Mouse (Mus musculus): ENCODE measurements around the gene Flot1. TPM values are rescaled to one million over a fixed set of nuclear protein-coding genes. Genes with fewer than 3 reads are reported as not detected.

Gene Flot1
- polyA plus RNA-seq, 1 experiment from 2014 or later, result 121 TPM

GRCm38 (mm10) chr17:35829737-35830136 is 6.7 kb downstream of the Flot1 start:
- Histone ChIP-seq H3K4me3 (ENCODE audit: low read depth, low read length) (no peak overlapping the region), H3K9me3 (ENCODE audit: control insufficient read depth, low read length) (no peaks in the 10 kb centered on the region), H3K36me3 (ENCODE audit: control insufficient read depth, insufficient read depth, low read length) (peaks cover 36% of the 10 kb centered on the region), H3K9ac (replicated peaks; ENCODE audit: low read depth, low read length) (no peak overlapping the region), H3K27me3 (ENCODE audit: control insufficient read depth, insufficient read depth, low read length) (no peaks in the 10 kb centered on the region), H3K4me1 (ENCODE audit: control insufficient read depth, insufficient read depth, low read length) (peaks cover 16% of the 10 kb centered on the region), H3K4me2 (ENCODE audit: low read depth, low read length) (no peak overlapping the region), H3K27ac (ENCODE audit: low read depth, low read length) (no peak overlapping the region)
- ATAC-seq (ENCODE audit: low read depth), result peak; percentile 58; the same call in 1 of the 2 replicates
- WGBS, result 3% methylated on average over 21 of the region's 21 CpGs

GRCm38 (mm10) chr17:35832400-35833238 is 9.6 kb downstream of the Flot1 start:
- H3K27ac ChIP-seq (ENCODE audit: low read depth, low read length), result no peak overlapping the region
- peaks cover 30% of the 10 kb centered on the region for H3K4me1 ChIP-seq (ENCODE audit: control insufficient read depth, insufficient read depth, low read length)
- H3K27me3 ChIP-seq (ENCODE audit: control insufficient read depth, insufficient read depth, low read length), result no peaks in the 10 kb centered on the region
- H3K36me3 ChIP-seq (ENCODE audit: control insufficient read depth, insufficient read depth, low read length), result peaks cover 45% of the 10 kb centered on the region
- H3K4me2 ChIP-seq (ENCODE audit: low read depth, low read length), result no peak overlapping the region
- no peak for ATAC-seq (ENCODE audit: low read depth)
- no peak overlapping the region for H3K9ac ChIP-seq (replicated peaks; ENCODE audit: low read depth, low read length)
- WGBS, result 60% methylated on average over 8 of the region's 8 CpGs
- H3K4me3 ChIP-seq (ENCODE audit: low read depth, low read length), result no peak overlapping the region
- no peaks in the 10 kb centered on the region for H3K9me3 ChIP-seq (ENCODE audit: control insufficient read depth, low read length)

- Histone ChIP-seq H3K36me3 (ENCODE audit: control insufficient read depth, insufficient read depth, low read length) (peaks cover 42% of the 10 kb centered on the region), H3K27me3 (ENCODE audit: control insufficient read depth, insufficient read depth, low read length) (no peaks in the 10 kb centered on the region), H3K4me3 (ENCODE audit: low read depth, low read length) (no peak overlapping the region), H3K27ac (ENCODE audit: low read depth, low read length) (no peak overlapping the region), H3K4me1 (ENCODE audit: control insufficient read depth, insufficient read depth, low read length) (peaks cover 30% of the 10 kb centered on the region), H3K9ac (replicated peaks; ENCODE audit: low read depth, low read length) (no peak overlapping the region), H3K4me2 (ENCODE audit: low read depth, low read length) (no peak overlapping the region), H3K9me3 (ENCODE audit: control insufficient read depth, low read length) (no peaks in the 10 kb centered on the region)
- ATAC-seq (ENCODE audit: low read depth), result no peak
- WGBS, result 19% methylated on average over 5 of the region's 5 CpGs
Measured at GRCm38 (mm10) chr17:35833239-35833751, 10.3 kb downstream of the Flot1 start.

GRCm38 (mm10) chr17:35833894-35834293 is 10.9 kb downstream of the Flot1 start:
- Histone ChIP-seq H3K4me1 (ENCODE audit: control insufficient read depth, insufficient read depth, low read length) (peaks cover 30% of the 10 kb centered on the region), H3K27me3 (ENCODE audit: control insufficient read depth, insufficient read depth, low read length) (no peaks in the 10 kb centered on the region), H3K9me3 (ENCODE audit: control insufficient read depth, low read length) (no peaks in the 10 kb centered on the region), H3K27ac (ENCODE audit: low read depth, low read length) (no peak overlapping the region), H3K4me3 (ENCODE audit: low read depth, low read length) (peak overlapping the region; percentile 5; the same call in 1 of the 2 replicates), H3K9ac (replicated peaks; ENCODE audit: low read depth, low read length) (no peak overlapping the region), H3K36me3 (ENCODE audit: control insufficient read depth, insufficient read depth, low read length) (peaks cover 42% of the 10 kb centered on the region), H3K4me2 (ENCODE audit: low read depth, low read length) (peak overlapping the region; percentile 69)
- whole genome bisulfite sequencing, result 66% methylated on average over 5 of the region's 5 CpGs
- ATAC-seq (ENCODE audit: low read depth), result no peak

GRCm38 (mm10) chr17:35834696-35835422 is 11.8 kb downstream of the Flot1 start:
- Histone ChIP-seq H3K9me3 (ENCODE audit: control insufficient read depth, low read length) (no peaks in the 10 kb centered on the region), H3K4me1 (ENCODE audit: control insufficient read depth, insufficient read depth, low read length) (peaks cover 33% of the 10 kb centered on the region), H3K4me3 (ENCODE audit: low read depth, low read length) (peak overlapping the region; percentile 93), H3K9ac (replicated peaks; ENCODE audit: low read depth, low read length) (peak overlapping the region; percentile 98; the same call in 1 of the 2 replicates), H3K4me2 (ENCODE audit: low read depth, low read length) (peak overlapping the region; percentile 69), H3K36me3 (ENCODE audit: control insufficient read depth, insufficient read depth, low read length) (peaks cover 42% of the 10 kb centered on the region), H3K27ac (ENCODE audit: low read depth, low read length) (no peak overlapping the region), H3K27me3 (ENCODE audit: control insufficient read depth, insufficient read depth, low read length) (no peaks in the 10 kb centered on the region)
- 70% methylated on average over 26 of the region's 26 CpGs for WGBS
- ATAC-seq (ENCODE audit: low read depth), result no peak

- ATAC-seq (ENCODE audit: low read depth), result no peak
- H3K4me2 ChIP-seq (ENCODE audit: low read depth, low read length), result peak overlapping the region; percentile 69
- WGBS, result 78% methylated on average over 26 of the region's 26 CpGs
- H3K4me3 ChIP-seq (ENCODE audit: low read depth, low read length), result peak overlapping the region; percentile 93
- no peaks in the 10 kb centered on the region for H3K9me3 ChIP-seq (ENCODE audit: control insufficient read depth, low read length)
- H3K36me3 ChIP-seq (ENCODE audit: control insufficient read depth, insufficient read depth, low read length), result peaks cover 39% of the 10 kb centered on the region
- H3K27ac ChIP-seq (ENCODE audit: low read depth, low read length), result no peak overlapping the region
- H3K9ac ChIP-seq (replicated peaks; ENCODE audit: low read depth, low read length), result peak overlapping the region; percentile 98; the same call in 1 of the 2 replicates
- no peaks in the 10 kb centered on the region for H3K27me3 ChIP-seq (ENCODE audit: control insufficient read depth, insufficient read depth, low read length)
- H3K4me1 ChIP-seq (ENCODE audit: control insufficient read depth, insufficient read depth, low read length), result peaks cover 33% of the 10 kb centered on the region
Measured at GRCm38 (mm10) chr17:35835424-35836140, 12.6 kb downstream of the Flot1 start.

- Histone ChIP-seq H3K4me2 (ENCODE audit: low read depth, low read length) (peak overlapping the region; percentile 69), H3K27me3 (ENCODE audit: control insufficient read depth, insufficient read depth, low read length) (no peaks in the 10 kb centered on the region), H3K9ac (replicated peaks; ENCODE audit: low read depth, low read length) (peak overlapping the region; percentile 98), H3K36me3 (ENCODE audit: control insufficient read depth, insufficient read depth, low read length) (peaks cover 36% of the 10 kb centered on the region), H3K9me3 (ENCODE audit: control insufficient read depth, low read length) (no peaks in the 10 kb centered on the region), H3K4me3 (ENCODE audit: low read depth, low read length) (peak overlapping the region; percentile 93), H3K4me1 (ENCODE audit: control insufficient read depth, insufficient read depth, low read length) (peaks cover 33% of the 10 kb centered on the region), H3K27ac (ENCODE audit: low read depth, low read length) (peak overlapping the region; percentile 97)
- 0 out of 2 replicates have a peak, but pooled peaks have one; percentile 0 for ATAC-seq (ENCODE audit: low read depth)
- WGBS, result 7% methylated on average over 24 of the region's 24 CpGs
Measured at GRCm38 (mm10) chr17:35836178-35836965, 13.3 kb downstream of the Flot1 start.

GRCm38 (mm10) chr17:35836991-35837422 is 14.0 kb downstream of the Flot1 start:
- peaks cover 34% of the 10 kb centered on the region for H3K4me1 ChIP-seq (ENCODE audit: control insufficient read depth, insufficient read depth, low read length)

More at GRCm38 (mm10) chr17:35836991-35837422, 14.0 kb downstream of the Flot1 start:
- Histone ChIP-seq H3K9ac (replicated peaks; ENCODE audit: low read depth, low read length) (peak overlapping the region; percentile 98), H3K27me3 (ENCODE audit: control insufficient read depth, insufficient read depth, low read length) (no peaks in the 10 kb centered on the region), H3K36me3 (ENCODE audit: control insufficient read depth, insufficient read depth, low read length) (peaks cover 36% of the 10 kb centered on the region), H3K4me3 (ENCODE audit: low read depth, low read length) (peak overlapping the region; percentile 93), H3K27ac (ENCODE audit: low read depth, low read length) (peak overlapping the region; percentile 97), H3K9me3 (ENCODE audit: control insufficient read depth, low read length) (no peaks in the 10 kb centered on the region), H3K4me2 (ENCODE audit: low read depth, low read length) (peak overlapping the region; percentile 69)
- WGBS, result 0% methylated on average over 21 of the region's 25 CpGs
- ATAC-seq (ENCODE audit: low read depth), result peak; percentile 18

Measured in neural tube, embryonic 14.5 days (tissue).